9 mouse cellular contexts compared by ENCODE assay signal in genomic region chr11:114066098-114066950, GRCm38 (mm10). TPM values are rescaled to one million over a fixed set of nuclear protein-coding genes. Genes with fewer than 3 reads are reported as not detected.
A peak's percentile ranks its signal among the peaks of the same experiment; 100 is the strongest.
DNase-seq lines count a peak whose midpoint lies in the region; ATAC-seq lines count a peak whose summit lies in the region.
"Had no signal": no experiment of that assay in that cellular context is flagged by ENCODE, and none has a peak within 500 bp of the region (broad histone marks: within the 10 kb centered on the region; RNA-seq: fewer than 3 reads in every experiment).

No protein-coding gene starts in this region.

- H3K27me3 ChIP-seq in erythroblast, embryonic 14.5 days (ENCODE audit: control insufficient read depth) = peaks cover 53% of the 10 kb centered on the region
- H3K27me3 ChIP-seq in heart, embryonic 16.5 days (ENCODE audit: control insufficient read depth, insufficient read depth, low read length) = peaks cover 23% of the 10 kb centered on the region
- peaks cover 31% of the 10 kb centered on the region for H3K27me3 ChIP-seq in limb, embryonic 15.5 days
- H3K27me3 ChIP-seq in neural tube, embryonic 14.5 days (ENCODE audit: control insufficient read depth, insufficient read depth, low read length) = no peaks in the 10 kb centered on the region

- H3K4me3 ChIP-seq in erythroblast, embryonic 14.5 days (replicated peaks) = peak overlapping the region; percentile 14
- H3K4me3 ChIP-seq in heart, embryonic 16.5 days (ENCODE audit: low read length) = peak overlapping the region; percentile 66
- H3K4me3 ChIP-seq in limb, embryonic 15.5 days = peak overlapping the region; percentile 69
- peak overlapping the region; percentile 60 for H3K4me3 ChIP-seq in neural tube, embryonic 14.5 days (ENCODE audit: low read depth, low read length)

- no peaks in the 10 kb centered on the region for H3K9me3 ChIP-seq in erythroblast, embryonic 14.5 days (ENCODE audit: control insufficient read depth, low read length)
- no peaks in the 10 kb centered on the region for H3K9me3 ChIP-seq in heart, embryonic 16.5 days (replicated peaks; ENCODE audit: control insufficient read depth, low read length)
- H3K9me3 ChIP-seq in limb, embryonic 15.5 days = no peaks in the 10 kb centered on the region
- H3K9me3 ChIP-seq in neural tube, embryonic 14.5 days (ENCODE audit: control insufficient read depth, low read length) = no peaks in the 10 kb centered on the region

- peak overlapping the region; percentile 77 for H3K4me2 ChIP-seq in heart, embryonic 16.5 days (ENCODE audit: low read depth, low read length)
- H3K4me2 ChIP-seq in limb, embryonic 15.5 days = peak overlapping the region; percentile 95
- H3K4me2 ChIP-seq in neural tube, embryonic 14.5 days (ENCODE audit: low read depth, low read length) = peak overlapping the region; percentile 88

- no peaks in the 10 kb centered on the region for H3K4me1 ChIP-seq in erythroblast, embryonic 14.5 days (ENCODE audit: control insufficient read depth)
- H3K4me1 ChIP-seq in heart, embryonic 16.5 days (ENCODE audit: control insufficient read depth, insufficient read depth, low read length) = peaks cover 3% of the 10 kb centered on the region; the same call in 1 of the 2 replicates
- H3K4me1 ChIP-seq in limb, embryonic 15.5 days = peaks cover 64% of the 10 kb centered on the region
- peaks cover 13% of the 10 kb centered on the region; the same call in 1 of the 2 replicates for H3K4me1 ChIP-seq in neural tube, embryonic 14.5 days (ENCODE audit: control insufficient read depth, insufficient read depth, low read length)

- under 1% methylated on average over 87 of the region's 90 CpGs for WGBS in heart, embryonic 16.5 days
- WGBS in limb, embryonic 15.5 days = under 1% methylated on average over 79 of the region's 90 CpGs
- WGBS in neural tube, embryonic 14.5 days = under 1% methylated on average over 85 of the region's 90 CpGs

- ATAC-seq in erythroblast, adult 5-6 weeks (replicated peaks; ENCODE audit: low FRiP score, poor library complexity, severe bottlenecking) = no peak
- ATAC-seq in heart, embryonic 16.5 days (replicated peaks; ENCODE audit: extremely low read depth, insufficient read depth, low FRiP score) = peak; percentile 24; the same call in 1 of the 2 replicates
- no peak for ATAC-seq in limb, embryonic 15.5 days (ENCODE audit: insufficient number of reproducible peaks, low FRiP score, low TSS enrichment, low read depth)
- peak; percentile 25; the same call in 1 of the 2 replicates for ATAC-seq in neural tube, embryonic 14.5 days (ENCODE audit: low read depth)

- peak overlapping the region; percentile 77 for H3K9ac ChIP-seq in heart, embryonic 16.5 days (ENCODE audit: low read length)
- peak overlapping the region; percentile 76 for H3K9ac ChIP-seq in limb, embryonic 15.5 days
- H3K9ac ChIP-seq in neural tube, embryonic 14.5 days (replicated peaks; ENCODE audit: low read depth, low read length) = peak overlapping the region; percentile 80

- peak; percentile 46 for DNase-seq in right cerebral cortex, postnatal 4 days
- no peak for DNase-seq in right cerebral cortex, adult 18-20 months
- DNase-seq in urinary bladder, postnatal 25 days (ENCODE audit: low spot score) = no peak

- H3K36me3 ChIP-seq in erythroblast, embryonic 14.5 days (ENCODE audit: control insufficient read depth) = no peaks in the 10 kb centered on the region
- no peaks in the 10 kb centered on the region for H3K36me3 ChIP-seq in heart, embryonic 16.5 days (ENCODE audit: control insufficient read depth, insufficient read depth)
- H3K36me3 ChIP-seq in limb, embryonic 15.5 days = no peaks in the 10 kb centered on the region
- no peaks in the 10 kb centered on the region for H3K36me3 ChIP-seq in neural tube, embryonic 14.5 days (ENCODE audit: control insufficient read depth, insufficient read depth, low read length)

- peak overlapping the region; percentile 65 for H3K27ac ChIP-seq in heart, embryonic 16.5 days (ENCODE audit: low read length)
- H3K27ac ChIP-seq in limb, embryonic 15.5 days = peak overlapping the region; percentile 93
- H3K27ac ChIP-seq in neural tube, embryonic 14.5 days (ENCODE audit: low read depth, low read length) = peak overlapping the region; percentile 80
- H3K27ac ChIP-seq: macrophage had no signal

RNA-seq across cellular contexts. Expression of gene Sdk2, which starts 0.5 kb away (rescaled TPM):
- polyA plus RNA-seq in erythroblast, embryonic 14.5 days (2012) = under 0.01 TPM in 1 of 2 replicates, not detected in the other
- total RNA-seq in erythroblast, adult 5-6 weeks (2015; ENCODE audit: low replicate concordance) = not detected in 2 replicates
- not detected in 2 replicates for total RNA-seq in erythroblast, adult 5-6 weeks (2017; ENCODE audit: low replicate concordance)
- polyA plus RNA-seq in heart, embryonic 16.5 days (2015; fragmentation: Nextera tagmentation; extraction: Ambion mirVana) = 1.1 and 2.1 TPM in 2 replicates
- 5.7 and 6.5 TPM in 2 replicates for polyA plus RNA-seq in limb, embryonic 15.5 days (2015; fragmentation: Nextera tagmentation; extraction: Ambion mirVana)
- polyA plus RNA-seq in neural tube, embryonic 14.5 days (2014; fragmentation: Nextera tagmentation; extraction: Ambion mirVana) = 4.2 and 5.0 TPM in 2 replicates

Comparison
In these comparisons a context has a peak if more than half of its experiments do, and no peak if none do; other contexts are left out.
1. H3K4me3 ChIP-seq: peak in every context shown above with its lines; median percentile 69 in limb, embryonic 15.5 days; 66 in heart, embryonic 16.5 days; 60 in neural tube, embryonic 14.5 days; 14 in erythroblast, embryonic 14.5 days.
2. ATAC-seq: peak in heart, embryonic 16.5 days (single experiment) and neural tube, embryonic 14.5 days (single experiment); none in erythroblast, adult 5-6 weeks (single experiment) and limb, embryonic 15.5 days (single experiment).
3. Peak in every context shown above with its lines, with median percentiles within 50 percentile points of each other: H3K27ac ChIP-seq, H3K4me2 ChIP-seq and H3K9ac ChIP-seq.